Mouse (Mus musculus): ENCODE data around the gene Olfr1151.

Olfr1151 gene

GRCm38 (mm10) chr2:87855562-87855961 is at the start of gene Olfr1151:
TSS of gene Olfr1151 (plus strand) at chr2:87855862.
- no peak for DNase-seq (ENCODE audit: low spot score in 2 of 2)

GRCm38 (mm10) chr2:87809522-87809921 is 46.1 kb upstream of the Olfr1151 start, which contains the start of gene Olfr1145:
TSS of gene Olfr1145 (plus strand) at chr2:87809822.
- no peak for DNase-seq (ENCODE audit: low spot score in 2 of 2)

- no peak for DNase-seq (ENCODE audit: low spot score in 2 of 2)
Observed at GRCm38 (mm10) chr2:87830233-87830632, 25.4 kb upstream of the Olfr1151 start, which contains the start of gene Olfr1148. TSS of gene Olfr1148 (plus strand) at chr2:87830533.

- no peak for DNase-seq (ENCODE audit: low spot score in 2 of 2)
Observed at GRCm38 (mm10) chr2:87843693-87844092, 12.0 kb upstream of the Olfr1151 start, which contains the start of gene Olfr1150-ps1. TSS of gene Olfr1150-ps1 (plus strand) at chr2:87843993.

- no peak for DNase-seq (ENCODE audit: low spot score in 2 of 2)
Observed at GRCm38 (mm10) chr2:87866192-87866591, 10.5 kb downstream of the Olfr1151 start, which contains the start of gene Olfr1152. TSS of gene Olfr1152 (plus strand) at chr2:87866492.

GRCm38 (mm10) chr2:87894662-87895061 is 39.0 kb downstream of the Olfr1151 start, which contains the start of gene Olfr1153:
TSS of gene Olfr1153 (plus strand) at chr2:87894962.
- no peak for DNase-seq (ENCODE audit: low spot score in 2 of 2)

GRCm38 (mm10) chr2:87905066-87905465 is 49.4 kb downstream of the Olfr1151 start, which contains the start of gene Olfr1154:
TSS of gene Olfr1154 (minus strand) at chr2:87905166.
- DNase-seq (ENCODE audit: low spot score in 2 of 2) = no peak
